Mouse (Mus musculus) forebrain, embryonic 12.5 days (tissue): ENCODE measurements around the gene Sh3pxd2a. TPM values are rescaled to one million over a fixed set of nuclear protein-coding genes. Genes with fewer than 3 reads are reported as not detected.

ENCODE experiments used
- ATAC-seq: fragments of 200-750 bp; cut with Nextera tagmentation; 2 replicates; pipeline ENCODE4 v1.8.0; 2017; ENCODE audit warnings: moderate TSS enrichment; ENCODE audit not compliant: low FRiP score
- H3K27ac ChIP-seq: fragments of 300-500 bp; sonication (generic); 2 replicates; pipeline ENCODE4 v1.5.1; 2016; ENCODE audit warnings: mild to moderate bottlenecking
- H3K27me3 ChIP-seq: fragments of 300-500 bp; sonication (generic); 2 replicates; pipeline ENCODE4 v1.6.1; 2016; ENCODE audit warnings: mild to moderate bottlenecking
- H3K36me3 ChIP-seq: fragments of 300-500 bp; sonication (generic); replicated peaks from 2 replicates; pipeline ENCODE4 v1.6.1; 2016; ENCODE audit warnings: mild to moderate bottlenecking
- H3K4me1 ChIP-seq: fragments of 300-500 bp; sonication (generic); 2 replicates; pipeline ENCODE4 v1.6.1; 2016
- H3K4me2 ChIP-seq: fragments of 300-500 bp; sonication (generic); 2 replicates; pipeline ENCODE4 v1.6.1; 2016; ENCODE audit warnings: mild to moderate bottlenecking, moderate library complexity
- H3K4me3 ChIP-seq: fragments of 300-500 bp; sonication (generic); replicated peaks from 2 replicates; pipeline ENCODE4 v1.5.1; 2016; ENCODE audit warnings: mild to moderate bottlenecking
- H3K9ac ChIP-seq: fragments of 300-500 bp; sonication (generic); 2 replicates; pipeline ENCODE4 v1.6.1; 2016; ENCODE audit warnings: mild to moderate bottlenecking
- H3K9me3 ChIP-seq: fragments of 300-500 bp; sonication (generic); 2 replicates; pipeline ENCODE4 v1.6.1; 2016
- WGBS: fragments of 180-500 bp; shearing (Covaris S2); methylation state at CpG from one replicate; pipeline ENCODE4 v1.1.7; 2016; 5-methylcytosine and 5-hydroxymethylcytosine counted together
- polyA plus RNA-seq: library from polyadenylated mRNA; unstranded; fragments of >200 nt; fragmentation: Nextera tagmentation; extraction: Ambion mirVana; gene quantifications from 2 replicates; pipeline ENCODE4 v1.2.1, GENCODE M21; 2016

Gene Sh3pxd2a
- polyA plus RNA-seq, 1 experiment from 2014 or later, result 3.7 TPM

DNA sequence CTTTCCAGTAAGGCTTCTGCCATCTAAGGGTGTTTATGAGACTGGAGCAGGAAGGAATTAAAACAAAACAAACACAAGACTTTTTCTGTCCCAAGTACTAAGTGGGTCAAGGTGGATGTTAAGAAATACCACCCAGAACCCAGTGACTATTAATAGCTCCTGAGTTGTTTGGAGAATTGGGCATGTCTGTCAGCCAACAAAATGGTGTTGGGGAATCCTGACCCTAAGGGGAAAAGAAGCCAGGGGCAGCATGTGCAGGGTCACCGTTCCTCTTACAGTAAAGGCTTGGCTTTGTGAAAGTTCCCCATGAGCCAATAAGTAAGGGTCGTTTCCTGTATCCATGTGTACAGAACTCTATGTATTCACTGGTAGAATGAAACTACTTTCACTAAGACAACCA lies 209.2 kb downstream of the Sh3pxd2a start:
- H3K27me3 ChIP-seq, result peaks cover 53% of the 10 kb centered on the region
- H3K36me3 ChIP-seq, result no peaks in the 10 kb centered on the region
- 70% methylated on average over 2 of the region's 2 CpGs for WGBS
- ATAC-seq, result no peak
- H3K4me3 ChIP-seq, result no peak overlapping the region
- H3K27ac ChIP-seq, result no peak overlapping the region
- peaks cover 14% of the 10 kb centered on the region for H3K4me1 ChIP-seq
- H3K9me3 ChIP-seq, result no peaks in the 10 kb centered on the region
- H3K4me2 ChIP-seq, result no peak overlapping the region
- no peak overlapping the region for H3K9ac ChIP-seq

DNA sequence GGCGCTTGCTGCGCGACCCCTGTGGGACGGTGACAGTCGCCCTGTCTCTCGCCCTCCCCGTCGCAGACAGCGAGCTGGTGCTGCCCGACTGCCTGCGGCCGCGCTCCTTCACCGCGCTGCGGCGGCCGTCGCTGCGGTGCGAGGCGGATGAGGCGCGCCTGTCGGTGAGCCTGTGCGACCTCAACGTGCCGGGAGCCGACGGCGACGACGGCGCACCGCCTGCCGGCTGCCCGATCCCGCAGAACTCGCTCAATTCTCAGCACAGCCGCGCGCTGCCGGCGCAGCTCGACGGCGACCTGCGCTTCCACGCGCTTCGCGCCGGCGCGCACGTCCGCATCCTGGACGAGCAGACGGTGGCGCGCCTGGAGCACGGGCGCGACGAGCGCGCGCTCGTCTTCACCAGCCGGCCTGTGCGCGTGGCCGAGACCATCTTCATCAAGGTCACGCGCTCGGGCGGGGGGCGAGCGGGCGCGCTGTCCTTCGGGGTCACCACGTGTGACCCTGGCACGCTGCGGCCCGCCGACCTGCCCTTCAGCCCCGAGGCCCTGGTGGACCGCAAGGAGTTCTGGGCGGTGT lies 211.1 kb downstream of the Sh3pxd2a start:
- Histone ChIP-seq H3K4me2 (peak overlapping the region; percentile 58), H3K4me1 (peaks cover 13% of the 10 kb centered on the region), H3K27me3 (peaks cover 53% of the 10 kb centered on the region), H3K36me3 (no peaks in the 10 kb centered on the region), H3K4me3 (peak overlapping the region; percentile 40), H3K9ac (no peak overlapping the region), H3K27ac (no peak overlapping the region), H3K9me3 (no peaks in the 10 kb centered on the region)
- WGBS, result 7% methylated on average over 85 of the region's 90 CpGs
- peak; percentile 53; the same call in 1 of the 2 replicates for ATAC-seq

- H3K9me3 ChIP-seq, result no peaks in the 10 kb centered on the region
- no peak overlapping the region for H3K9ac ChIP-seq
- no peak overlapping the region for H3K4me3 ChIP-seq
- peaks cover 13% of the 10 kb centered on the region for H3K4me1 ChIP-seq
- ATAC-seq, result no peak
- H3K4me2 ChIP-seq, result no peak overlapping the region
- 33% methylated on average over 6 of the region's 6 CpGs for WGBS
- H3K27me3 ChIP-seq, result peaks cover 48% of the 10 kb centered on the region
- H3K36me3 ChIP-seq, result no peaks in the 10 kb centered on the region
- H3K27ac ChIP-seq, result no peak overlapping the region
Measured at GRCm38 (mm10) chr19:47250931-47251330, 213.3 kb downstream of the Sh3pxd2a start.

DNA sequence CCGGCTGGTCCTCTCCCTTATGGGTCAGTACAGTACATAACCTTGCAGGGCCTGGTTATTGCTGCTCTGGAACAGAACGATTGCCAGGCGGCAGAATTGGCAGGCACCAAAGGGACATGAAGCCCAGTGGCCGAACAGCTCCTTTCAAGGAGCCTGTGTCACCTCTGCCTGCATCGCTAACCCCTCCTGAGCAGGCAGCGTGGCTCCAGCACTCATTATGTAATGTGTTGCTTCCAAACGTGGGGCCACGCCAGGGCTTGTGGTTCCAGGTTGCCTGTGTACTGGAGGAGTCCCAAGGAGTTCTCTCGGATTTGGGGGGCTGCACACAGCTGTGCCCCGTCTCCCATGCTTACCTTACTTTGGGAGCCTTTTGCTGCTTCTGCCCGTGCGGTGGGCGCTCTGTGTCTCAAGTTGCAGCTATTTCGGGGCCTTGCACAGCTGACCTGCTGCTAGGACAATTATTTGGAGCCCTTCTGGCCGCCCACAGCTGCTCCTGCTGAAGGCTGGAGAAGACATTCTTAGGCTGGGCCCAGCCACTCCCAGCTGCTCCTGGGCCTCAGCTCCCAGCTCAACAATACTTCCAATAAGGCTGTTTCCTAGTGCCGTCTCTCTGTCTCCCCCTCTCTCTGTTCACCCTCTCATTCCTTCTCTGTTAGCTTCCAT lies 215.2 kb downstream of the Sh3pxd2a start:
- Histone ChIP-seq H3K4me1 (peaks cover 13% of the 10 kb centered on the region), H3K9me3 (no peaks in the 10 kb centered on the region)

GRCm38 (mm10) chr19:47248296-47248695 lies 215.9 kb downstream of the Sh3pxd2a start:
- Histone ChIP-seq H3K27me3 (peaks cover 22% of the 10 kb centered on the region), H3K4me2 (no peak overlapping the region), H3K4me1 (peaks cover 10% of the 10 kb centered on the region), H3K27ac (no peak overlapping the region), H3K36me3 (no peaks in the 10 kb centered on the region), H3K4me3 (no peak overlapping the region), H3K9me3 (no peaks in the 10 kb centered on the region), H3K9ac (no peak overlapping the region)
- 80% methylated on average over 7 of the region's 7 CpGs for WGBS
- no peak for ATAC-seq

More for the DNA sequence above, 215.2 kb downstream of the Sh3pxd2a start:
- Histone ChIP-seq H3K4me2 (no peak overlapping the region), H3K27me3 (peaks cover 29% of the 10 kb centered on the region), H3K4me3 (no peak overlapping the region), H3K27ac (no peak overlapping the region), H3K36me3 (no peaks in the 10 kb centered on the region), H3K9ac (no peak overlapping the region)
- no peak for ATAC-seq
- WGBS, result 76% methylated on average over 16 of the region's 16 CpGs

DNA sequence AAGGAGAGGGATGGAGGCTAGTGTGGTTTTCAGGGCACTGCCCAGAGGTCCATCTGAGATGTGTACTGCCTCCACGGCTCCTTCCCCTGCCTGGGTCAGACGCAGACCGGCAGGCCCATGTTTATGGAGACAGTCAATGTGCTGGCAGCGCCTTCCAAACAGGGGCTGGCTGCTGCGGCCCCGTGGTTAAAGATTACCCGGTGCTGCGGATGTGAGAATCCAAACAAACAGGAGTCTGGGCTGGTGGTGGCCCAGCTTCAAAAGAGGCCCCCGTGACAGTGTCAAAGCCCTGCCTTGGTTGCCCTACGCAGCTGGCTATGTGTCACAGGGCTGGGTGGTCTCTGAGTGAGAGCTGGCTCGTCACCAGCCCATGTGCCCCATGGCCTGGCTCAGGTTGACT lies 216.4 kb downstream of the Sh3pxd2a start:
- H3K4me3 ChIP-seq, result no peak overlapping the region
- peaks cover 5% of the 10 kb centered on the region; the same call in 1 of the 2 replicates for H3K4me1 ChIP-seq
- H3K9me3 ChIP-seq, result no peaks in the 10 kb centered on the region
- no peak for ATAC-seq
- H3K27me3 ChIP-seq, result peaks cover 17% of the 10 kb centered on the region
- no peak overlapping the region for H3K27ac ChIP-seq
- no peaks in the 10 kb centered on the region for H3K36me3 ChIP-seq
- no peak overlapping the region for H3K9ac ChIP-seq
- 84% methylated on average over 11 of the region's 11 CpGs for WGBS
- no peak overlapping the region for H3K4me2 ChIP-seq

DNA sequence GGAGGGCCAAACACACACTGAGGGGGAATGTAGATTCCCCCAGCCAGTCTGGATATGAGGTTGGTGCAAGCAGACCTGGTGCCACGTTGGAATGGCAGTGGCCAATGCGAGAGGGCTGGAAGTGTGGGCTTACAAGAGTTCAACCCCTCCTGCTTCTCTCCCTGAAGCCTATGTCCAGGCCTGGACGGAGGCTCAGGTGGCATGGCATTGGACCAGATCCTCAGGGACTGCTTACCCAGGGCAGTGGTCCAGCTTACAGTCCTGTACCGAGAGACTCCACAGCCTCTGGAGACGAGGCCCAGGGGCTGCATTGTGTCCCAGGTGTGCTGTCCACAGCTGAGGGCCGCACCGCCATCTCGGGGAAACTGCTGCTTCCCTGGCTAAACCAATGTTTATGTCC lies 218.7 kb downstream of the Sh3pxd2a start:
- no peak overlapping the region for H3K4me3 ChIP-seq
- no peak for ATAC-seq
- 84% methylated on average over 8 of the region's 8 CpGs for WGBS
- H3K36me3 ChIP-seq, result no peaks in the 10 kb centered on the region
- no peaks in the 10 kb centered on the region for H3K4me1 ChIP-seq
- H3K27me3 ChIP-seq, result no peaks in the 10 kb centered on the region
- no peak overlapping the region for H3K9ac ChIP-seq
- H3K9me3 ChIP-seq, result no peaks in the 10 kb centered on the region
- no peak overlapping the region for H3K4me2 ChIP-seq
- no peak overlapping the region for H3K27ac ChIP-seq

DNA sequence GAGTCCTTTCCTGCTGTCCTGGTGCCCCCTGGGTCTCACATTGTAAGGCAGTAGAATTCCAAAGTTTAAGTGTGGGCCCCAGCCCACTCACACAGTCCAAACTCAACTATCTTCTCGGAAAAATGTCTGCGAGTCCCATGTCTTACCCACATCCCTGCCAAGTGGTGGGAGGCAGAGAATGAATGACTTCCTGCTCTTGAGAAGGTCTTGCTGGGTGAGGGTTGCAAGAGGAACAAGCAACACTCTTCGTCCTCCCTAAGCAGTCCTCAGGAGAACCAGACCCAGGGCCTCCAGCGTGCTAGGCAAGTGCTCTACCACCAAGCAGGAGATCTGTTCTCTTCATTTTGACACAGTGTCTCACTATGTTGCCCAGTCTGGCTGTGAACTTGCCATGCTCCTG lies 222.0 kb downstream of the Sh3pxd2a start:
- no peak overlapping the region for H3K9ac ChIP-seq
- no peaks in the 10 kb centered on the region for H3K36me3 ChIP-seq
- no peak for ATAC-seq
- no peak overlapping the region for H3K27ac ChIP-seq
- no peaks in the 10 kb centered on the region for H3K9me3 ChIP-seq
- H3K4me3 ChIP-seq, result no peak overlapping the region
- 90% methylated on average over 4 of the region's 4 CpGs for WGBS
- H3K4me2 ChIP-seq, result no peak overlapping the region
- peaks cover 3% of the 10 kb centered on the region; the same call in 1 of the 2 replicates for H3K4me1 ChIP-seq
- H3K27me3 ChIP-seq, result peaks cover 3% of the 10 kb centered on the region; the same call in 1 of the 2 replicates

- no peak for ATAC-seq
- no peak overlapping the region for H3K9ac ChIP-seq
- no peak overlapping the region for H3K27ac ChIP-seq
- H3K4me2 ChIP-seq, result peak overlapping the region; percentile 42; the same call in 1 of the 2 replicates
- H3K4me3 ChIP-seq, result no peak overlapping the region
- WGBS, result 72% methylated on average over 7 of the region's 7 CpGs
- no peaks in the 10 kb centered on the region for H3K36me3 ChIP-seq
- H3K27me3 ChIP-seq, result peaks cover 3% of the 10 kb centered on the region; the same call in 1 of the 2 replicates
- H3K4me1 ChIP-seq, result peaks cover 3% of the 10 kb centered on the region; the same call in 1 of the 2 replicates
- no peaks in the 10 kb centered on the region for H3K9me3 ChIP-seq
Measured at GRCm38 (mm10) chr19:47240957-47241356, 223.2 kb downstream of the Sh3pxd2a start.

- no peak overlapping the region for H3K9ac ChIP-seq
- H3K4me2 ChIP-seq, result peak overlapping the region; percentile 42
- no peaks in the 10 kb centered on the region for H3K9me3 ChIP-seq
- H3K4me1 ChIP-seq, result peaks cover 3% of the 10 kb centered on the region; the same call in 1 of the 2 replicates
- ATAC-seq, result peak; percentile 72; the same call in 1 of the 2 replicates
- H3K27ac ChIP-seq, result no peak overlapping the region
- H3K36me3 ChIP-seq, result no peaks in the 10 kb centered on the region
- 35% methylated on average over 12 of the region's 12 CpGs for WGBS
- peaks cover 3% of the 10 kb centered on the region; the same call in 1 of the 2 replicates for H3K27me3 ChIP-seq
- H3K4me3 ChIP-seq, result peak overlapping the region; percentile 27
Measured at GRCm38 (mm10) chr19:47240076-47240475, 224.1 kb downstream of the Sh3pxd2a start.

- Histone ChIP-seq H3K27ac (no peak overlapping the region), H3K9ac (no peak overlapping the region), H3K4me3 (no peak overlapping the region), H3K4me1 (peaks cover 14% of the 10 kb centered on the region), H3K27me3 (no peaks in the 10 kb centered on the region), H3K36me3 (no peaks in the 10 kb centered on the region), H3K9me3 (no peaks in the 10 kb centered on the region), H3K4me2 (no peak overlapping the region)
- 93% methylated on average over 3 of the region's 3 CpGs for WGBS
- no peak for ATAC-seq
Measured at GRCm38 (mm10) chr19:47233087-47233486, 231.1 kb downstream of the Sh3pxd2a start.

DNA sequence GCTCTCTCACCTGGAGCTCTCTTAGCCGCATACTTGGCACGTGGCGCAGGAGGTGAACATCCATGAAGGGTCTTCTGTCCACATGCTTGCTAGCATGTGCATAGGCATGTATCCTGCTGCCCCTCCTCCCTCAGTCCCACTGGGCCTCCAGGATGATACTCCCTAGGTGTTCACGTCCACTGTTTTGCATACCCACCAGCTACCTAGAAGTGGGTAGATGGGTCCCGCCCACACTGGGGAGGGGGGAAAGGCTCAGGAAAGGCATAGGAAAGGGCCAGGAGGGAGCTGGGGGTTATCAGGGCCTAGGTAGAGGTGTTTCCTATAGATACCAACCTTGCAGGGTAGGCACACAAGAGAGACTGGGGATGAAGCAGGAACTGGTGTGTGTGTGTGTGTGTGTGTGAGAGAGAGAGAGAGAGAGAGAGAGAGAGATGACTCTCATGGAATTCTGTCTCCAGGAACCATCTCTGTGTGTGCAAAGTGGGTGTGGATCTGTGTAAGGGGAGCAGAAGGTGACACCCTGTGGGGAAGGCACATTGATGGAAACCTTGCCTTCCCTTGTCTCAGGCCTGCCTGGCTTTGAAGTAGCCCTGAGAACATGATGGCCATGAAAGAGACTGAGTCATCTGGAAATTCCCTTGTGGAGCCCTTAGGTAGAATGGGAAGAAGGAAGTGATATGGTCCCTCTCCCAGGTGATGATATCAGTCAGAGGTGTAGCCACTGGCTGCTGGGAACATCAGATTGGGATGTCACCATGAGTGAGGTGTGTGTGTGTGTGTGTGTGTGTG lies 231.9 kb downstream of the Sh3pxd2a start:
- H3K4me2 ChIP-seq, result no peak overlapping the region
- 88% methylated on average over 5 of the region's 5 CpGs for WGBS
- no peaks in the 10 kb centered on the region for H3K36me3 ChIP-seq
- no peaks in the 10 kb centered on the region for H3K9me3 ChIP-seq
- H3K4me3 ChIP-seq, result no peak overlapping the region
- no peak overlapping the region for H3K9ac ChIP-seq
- H3K27me3 ChIP-seq, result no peaks in the 10 kb centered on the region
- peaks cover 14% of the 10 kb centered on the region for H3K4me1 ChIP-seq
- no peak overlapping the region for H3K27ac ChIP-seq
- ATAC-seq, result no peak
